Mouse (Mus musculus): ENCODE data around the gene Tctex1d1. TPM values are rescaled to one million over a fixed set of nuclear protein-coding genes. Genes with fewer than 3 reads are reported as not detected.
A peak's percentile ranks its signal among the peaks of the same experiment; 100 is the strongest.

Tctex1d1 gene
- polyA plus RNA-seq, 1 experiment from 2014 or later: 1.0 TPM

DNA sequence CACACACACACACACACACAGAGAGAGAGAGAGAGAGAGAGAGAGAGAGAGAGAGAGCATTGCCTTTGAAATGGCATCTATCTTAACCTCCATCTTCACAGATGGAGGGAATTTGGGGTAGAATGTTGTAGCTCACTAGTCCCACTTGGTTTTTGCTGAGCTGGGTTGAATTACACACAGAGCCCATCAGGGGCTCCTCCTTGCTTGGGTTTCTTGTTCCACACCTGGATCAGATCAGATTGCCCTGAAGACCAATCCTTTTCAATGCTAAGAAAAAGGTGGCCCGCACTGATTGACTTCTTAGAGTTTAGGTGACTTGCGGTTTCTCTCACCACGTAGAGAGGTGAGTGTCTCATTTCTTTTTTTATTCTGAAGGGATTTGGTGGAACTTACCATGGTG is 13.3 kb downstream of the Tctex1d1 start:
- no peak overlapping the region for H3K9ac ChIP-seq (ENCODE audit: low read depth, low read length)
- no peak overlapping the region for H3K4me2 ChIP-seq (ENCODE audit: low read length)
- no peaks in the 10 kb centered on the region for H3K4me1 ChIP-seq (replicated peaks; ENCODE audit: insufficient read depth, low read length)
- H3K9me3 ChIP-seq (replicated peaks; ENCODE audit: low read length): no peaks in the 10 kb centered on the region
- 68% methylated on average over 3 of the region's 3 CpGs for WGBS
- ATAC-seq (replicated peaks; ENCODE audit: low FRiP score, low read depth): no peak
- TF ChIP-seq CTCF (IDR thresholded peaks at IDR 0.05; ENCODE audit: low read depth): no peak
- no peak overlapping the region for H3K27ac ChIP-seq
- no peaks in the 10 kb centered on the region for H3K36me3 ChIP-seq (ENCODE audit: insufficient read depth, low read length)
- no peaks in the 10 kb centered on the region for H3K27me3 ChIP-seq (ENCODE audit: insufficient read depth, low read length)
- DNase-seq (ENCODE audit: low spot score): no peak
- no peak overlapping the region for H3K4me3 ChIP-seq (replicated peaks; ENCODE audit: low read depth, low read length)

DNA sequence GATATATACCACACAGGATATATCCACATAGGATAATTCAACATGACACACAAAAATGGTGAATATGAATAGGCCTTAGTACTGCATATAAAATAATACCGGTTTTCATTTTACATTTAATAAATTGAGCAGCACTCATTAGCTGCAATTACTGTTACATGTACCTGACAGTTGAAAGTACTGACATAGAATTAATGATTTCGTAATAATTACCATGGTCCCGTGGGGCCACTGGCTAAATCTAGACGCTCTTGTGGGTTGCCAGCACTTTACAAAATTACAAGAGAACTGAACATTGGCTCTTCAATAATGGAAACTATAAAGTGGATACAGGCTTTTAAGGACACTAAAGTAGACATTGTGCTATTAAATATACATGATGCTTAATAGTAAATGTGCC is 26.3 kb downstream of the Tctex1d1 start:
- no peak for TF ChIP-seq CTCF (IDR thresholded peaks at IDR 0.05; ENCODE audit: low read depth)
- Histone ChIP-seq H3K27ac (no peak overlapping the region), H3K9ac (ENCODE audit: low read depth, low read length) (no peak overlapping the region), H3K4me1 (replicated peaks; ENCODE audit: insufficient read depth, low read length) (no peaks in the 10 kb centered on the region), H3K27me3 (ENCODE audit: insufficient read depth, low read length) (no peaks in the 10 kb centered on the region), H3K4me3 (replicated peaks; ENCODE audit: low read depth, low read length) (no peak overlapping the region), H3K4me2 (ENCODE audit: low read length) (no peak overlapping the region), H3K36me3 (ENCODE audit: insufficient read depth, low read length) (no peaks in the 10 kb centered on the region), H3K9me3 (replicated peaks; ENCODE audit: low read length) (no peaks in the 10 kb centered on the region)
- DNase-seq (ENCODE audit: low spot score) (no peak), ATAC-seq (replicated peaks; ENCODE audit: low FRiP score, low read depth) (no peak)
- 90% methylated on average over 4 of the region's 4 CpGs for WGBS

GRCm38 (mm10) chr4:103005190-103005945 is 27.0 kb downstream of the Tctex1d1 start:
- Histone ChIP-seq H3K4me3 (replicated peaks; ENCODE audit: low read depth, low read length) (no peak overlapping the region), H3K4me1 (replicated peaks; ENCODE audit: insufficient read depth, low read length) (no peaks in the 10 kb centered on the region), H3K4me2 (ENCODE audit: low read length) (no peak overlapping the region), H3K9me3 (replicated peaks; ENCODE audit: low read length) (no peaks in the 10 kb centered on the region), H3K9ac (ENCODE audit: low read depth, low read length) (no peak overlapping the region), H3K36me3 (ENCODE audit: insufficient read depth, low read length) (no peaks in the 10 kb centered on the region), H3K27me3 (ENCODE audit: insufficient read depth, low read length) (no peaks in the 10 kb centered on the region), H3K27ac (no peak overlapping the region)
- no peak for TF ChIP-seq CTCF (IDR thresholded peaks at IDR 0.05; ENCODE audit: low read depth)
- WGBS: 54% methylated on average over 15 of the region's 15 CpGs
- no peak for DNase-seq (ENCODE audit: low spot score)
- ATAC-seq (replicated peaks; ENCODE audit: low FRiP score, low read depth): no peak

GRCm38 (mm10) chr4:103006266-103006665 is 27.9 kb downstream of the Tctex1d1 start:
- Histone ChIP-seq H3K4me2 (ENCODE audit: low read length) (no peak overlapping the region), H3K4me3 (replicated peaks; ENCODE audit: low read depth, low read length) (no peak overlapping the region), H3K27ac (no peak overlapping the region), H3K9ac (ENCODE audit: low read depth, low read length) (no peak overlapping the region), H3K36me3 (ENCODE audit: insufficient read depth, low read length) (no peaks in the 10 kb centered on the region), H3K27me3 (ENCODE audit: insufficient read depth, low read length) (no peaks in the 10 kb centered on the region), H3K9me3 (replicated peaks; ENCODE audit: low read length) (no peaks in the 10 kb centered on the region), H3K4me1 (replicated peaks; ENCODE audit: insufficient read depth, low read length) (no peaks in the 10 kb centered on the region)
- no peak for ATAC-seq (replicated peaks; ENCODE audit: low FRiP score, low read depth)
- WGBS: 78% methylated on average over 5 of the region's 5 CpGs
- no peak for TF ChIP-seq CTCF (IDR thresholded peaks at IDR 0.05; ENCODE audit: low read depth)
- no peak for DNase-seq (ENCODE audit: low spot score)

DNA sequence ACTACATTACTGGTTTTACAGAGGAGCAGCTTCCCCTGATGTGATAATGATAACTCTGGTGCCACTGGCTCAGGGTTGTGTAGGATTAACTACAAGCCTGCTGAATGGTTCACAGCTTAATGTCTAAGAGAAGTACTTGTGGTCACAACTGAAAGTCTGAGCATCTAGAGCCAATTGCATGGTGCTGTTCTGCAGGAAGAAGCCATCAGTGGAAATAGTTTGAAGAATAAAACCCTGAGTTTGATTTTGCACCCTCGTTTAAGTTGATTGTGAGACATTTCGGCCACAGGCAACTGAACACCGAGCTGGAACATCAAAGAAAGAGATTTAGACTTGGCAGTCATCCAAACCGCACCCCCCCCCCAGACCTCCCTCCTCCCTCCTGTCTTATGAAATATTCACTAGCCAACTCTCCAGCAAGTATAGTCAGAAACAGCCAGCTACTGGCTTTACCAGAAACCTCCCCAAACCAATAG is 28.6 kb downstream of the Tctex1d1 start:
- Histone ChIP-seq H3K27me3 (ENCODE audit: insufficient read depth, low read length) (no peaks in the 10 kb centered on the region), H3K4me2 (ENCODE audit: low read length) (no peak overlapping the region), H3K4me3 (replicated peaks; ENCODE audit: low read depth, low read length) (no peak overlapping the region), H3K27ac (no peak overlapping the region), H3K4me1 (replicated peaks; ENCODE audit: insufficient read depth, low read length) (no peaks in the 10 kb centered on the region), H3K36me3 (ENCODE audit: insufficient read depth, low read length) (no peaks in the 10 kb centered on the region), H3K9me3 (replicated peaks; ENCODE audit: low read length) (no peaks in the 10 kb centered on the region), H3K9ac (ENCODE audit: low read depth, low read length) (no peak overlapping the region)
- no peak for ATAC-seq (replicated peaks; ENCODE audit: low FRiP score, low read depth)
- 8% methylated on average over 3 of the region's 4 CpGs for WGBS
- DNase-seq (ENCODE audit: low spot score): peak; percentile 29
- TF ChIP-seq CTCF (IDR thresholded peaks at IDR 0.05; ENCODE audit: low read depth): no peak

GRCm38 (mm10) chr4:103010734-103011133 is 32.3 kb downstream of the Tctex1d1 start:
- Histone ChIP-seq H3K36me3 (ENCODE audit: insufficient read depth, low read length) (no peaks in the 10 kb centered on the region), H3K27me3 (ENCODE audit: insufficient read depth, low read length) (no peaks in the 10 kb centered on the region), H3K27ac (no peak overlapping the region), H3K9me3 (replicated peaks; ENCODE audit: low read length) (no peaks in the 10 kb centered on the region), H3K4me2 (ENCODE audit: low read length) (no peak overlapping the region), H3K4me1 (replicated peaks; ENCODE audit: insufficient read depth, low read length) (no peaks in the 10 kb centered on the region), H3K9ac (ENCODE audit: low read depth, low read length) (no peak overlapping the region), H3K4me3 (replicated peaks; ENCODE audit: low read depth, low read length) (no peak overlapping the region)
- TF ChIP-seq CTCF (IDR thresholded peaks at IDR 0.05; ENCODE audit: low read depth): no peak
- DNase-seq (ENCODE audit: low spot score) (no peak), ATAC-seq (replicated peaks; ENCODE audit: low FRiP score, low read depth) (no peak)
- 89% methylated on average over 4 of the region's 4 CpGs for WGBS

Data from kidney, postnatal 0 days (tissue).